Mouse (Mus musculus) ES-Bruce4 (cell line): ENCODE results near the gene Ctsa.

Experiments used
- CTCF ChIP-seq: IDR thresholded peaks from one replicate; pipeline ENCODE4 v1.8.1; 2011; ENCODE audit warnings: low read depth, low read length
- EP300 ChIP-seq: IDR thresholded peaks from 2 replicates; pipeline ENCODE4 v1.6.1; 2011; ENCODE audit warnings: low read depth, low read length; ENCODE audit not compliant: insufficient read depth
- POLR2A ChIP-seq: IDR thresholded peaks from one replicate; pipeline ENCODE4 v1.8.1; 2011; ENCODE audit warnings: low read length; ENCODE audit not compliant: insufficient read depth

GRCm38 (mm10) chr2:164788411-164788810 is 44.3 kb upstream of the Ctsa start:
- TF ChIP-seq EP300 (no peak), CTCF (no peak), POLR2A (no peak)
